Mouse (Mus musculus) liver, embryonic 18 days (tissue): ENCODE measurements around the gene Klc3. TPM values are rescaled to one million over a fixed set of nuclear protein-coding genes. Genes with fewer than 3 reads are reported as not detected.

Source experiments
- polyA plus RNA-seq: library from polyadenylated mRNA; depleted of rRNA; stranded (reverse); fragments of >200 nt; gene quantifications from 2 replicates; pipeline ENCODE4 v1.2.3, GENCODE M21; 2012; rRNA removed

The Klc3 gene
- polyA plus RNA-seq = 0.85 TPM in 2 replicates

DNA sequence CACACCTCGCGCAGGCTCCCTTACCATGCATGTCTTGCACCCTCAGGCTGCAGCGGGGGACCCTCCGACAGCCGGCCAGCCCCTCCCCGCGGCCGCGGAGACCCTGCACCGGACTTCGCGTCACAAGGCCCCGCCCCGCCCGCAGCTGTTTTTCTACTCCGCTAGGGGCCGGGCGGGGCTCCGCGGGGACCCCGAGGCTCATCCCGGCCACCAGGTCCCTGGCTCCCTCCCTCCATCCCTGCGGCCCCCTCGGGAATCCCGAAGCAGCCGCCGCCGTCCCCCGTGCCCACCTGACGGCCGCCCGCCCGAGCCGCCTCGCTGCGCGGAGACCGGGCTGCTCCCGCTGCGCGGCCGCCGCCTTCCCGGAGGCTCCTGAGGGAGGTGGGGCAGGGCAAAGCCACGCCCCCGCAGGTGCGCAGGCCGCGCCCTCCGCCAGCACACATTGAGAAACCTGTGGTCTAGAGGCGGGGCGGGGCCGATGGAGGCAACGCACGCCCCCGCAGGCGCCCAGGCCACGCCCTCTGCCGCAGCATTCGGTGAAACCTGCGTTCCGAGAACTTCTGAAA lies at the start of gene Klc3:
Klc3 (minus strand) TSS at position 374 of the 566 bp plus-strand sequence.

DNA sequence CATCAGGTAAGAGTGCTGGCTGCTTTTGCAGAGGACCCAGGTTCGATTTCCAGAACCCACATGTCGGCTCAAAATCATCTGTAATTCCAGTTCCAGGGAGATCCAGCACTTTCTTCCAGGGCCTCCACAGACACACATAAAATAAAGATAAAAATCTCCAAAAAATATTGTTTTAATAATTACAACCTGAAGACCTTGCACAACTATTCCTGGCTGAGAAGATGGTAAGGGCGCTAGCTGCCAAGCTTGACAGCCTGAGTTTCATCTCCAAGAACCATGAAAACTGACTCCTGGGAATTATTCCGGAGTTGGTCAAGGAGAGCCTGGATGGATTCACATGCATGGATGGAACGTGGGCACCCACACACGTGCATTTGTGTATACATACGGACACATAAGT lies 572 bp upstream of the Klc3 start, which contains the start of gene Ckm:
Ckm (plus strand) TSS at position 301 of the 400 bp plus-strand sequence.

DNA sequence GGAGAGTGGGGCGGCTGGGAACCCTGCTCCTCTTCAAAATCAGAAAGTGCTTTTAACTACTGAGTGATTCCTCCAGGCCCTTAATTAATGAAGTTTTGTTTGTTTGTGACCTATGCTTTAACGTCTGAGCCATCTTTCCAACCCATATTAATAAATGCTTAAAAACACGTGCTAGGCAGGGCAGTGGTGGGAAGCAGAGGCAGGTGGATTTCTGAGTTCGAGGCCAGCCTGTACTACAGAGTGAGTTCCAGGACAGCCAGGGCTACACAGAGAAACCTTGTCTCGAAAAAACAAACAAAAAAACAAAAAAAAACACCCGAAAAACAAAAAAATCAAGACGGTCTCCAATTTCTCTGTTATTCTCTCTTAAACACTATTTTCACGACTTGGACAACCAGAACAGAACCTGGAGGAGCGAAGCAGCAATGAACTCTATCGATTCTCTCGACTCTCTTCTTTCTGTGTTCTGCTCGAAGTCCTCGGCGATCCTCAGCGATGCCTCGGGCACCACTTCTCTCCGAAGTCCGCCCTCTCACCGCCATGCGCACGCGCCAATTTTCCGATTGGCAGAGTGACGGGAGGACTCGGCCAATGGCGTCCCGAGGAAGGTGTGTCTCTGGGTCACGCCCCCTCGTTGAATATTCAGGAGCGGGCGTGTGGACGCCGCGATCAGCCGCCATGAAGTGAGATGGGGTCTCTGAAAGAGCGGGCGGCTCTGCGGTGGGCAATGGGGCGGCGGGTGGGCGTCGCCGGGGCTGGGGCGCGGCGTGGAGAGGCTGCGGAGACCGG lies 22.3 kb downstream of the Klc3 start, which contains the start of gene Ercc2:
Ercc2 (plus strand) TSS at position 634 of the 789 bp plus-strand sequence.

DNA sequence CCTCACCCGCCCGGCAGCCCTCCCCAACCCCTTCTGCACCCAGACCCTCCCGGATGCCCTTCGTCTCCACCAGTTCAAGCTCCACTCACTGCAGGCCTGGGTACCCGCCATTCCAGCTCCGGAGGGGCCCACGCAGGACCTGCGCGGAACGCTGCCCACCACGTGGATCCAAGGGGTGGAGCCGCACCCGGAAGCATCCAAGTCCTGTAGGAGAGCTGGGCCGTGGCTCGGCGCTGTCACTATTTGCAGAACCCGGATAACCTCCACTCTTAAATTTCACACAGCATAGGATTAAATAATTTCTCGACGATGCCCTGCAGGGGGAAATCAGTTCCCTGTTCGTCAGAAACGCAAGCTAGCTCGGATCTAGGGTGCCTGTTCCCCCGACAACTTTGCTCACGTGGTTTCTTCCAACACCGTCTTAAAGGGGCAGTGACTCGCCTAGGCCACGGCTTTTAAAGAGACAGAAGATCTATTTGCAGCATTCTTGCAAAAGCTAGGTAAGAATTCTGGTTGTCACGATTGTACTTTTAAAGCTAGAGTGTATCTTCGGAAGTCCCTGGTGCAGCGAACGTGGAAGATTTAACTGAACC lies 44.5 kb downstream of the Klc3 start, which contains the start of the genes Cd3eap and Ppp1r13l:
Cd3eap (minus strand) TSS at position 185 of the 593 bp plus-strand sequence.
Ppp1r13l (plus strand) TSS at position 451 of the 593 bp plus-strand sequence.

Other genes starting within 250 kb of the Klc3 start
- 1.00 and 2.3 TPM in 2 replicates for gene Gipr, start 238.0 kb downstream of the Klc3 start, polyA plus RNA-seq
- 11.2 and 12.9 TPM in 2 replicates for gene Eml2, start 227.7 kb downstream of the Klc3 start, polyA plus RNA-seq
- 0.94 and 0.97 TPM in 2 replicates for gene Gpr4, start 191.6 kb downstream of the Klc3 start, polyA plus RNA-seq
- 6.5 TPM in 2 replicates for gene Opa3, start 175.8 kb downstream of the Klc3 start, polyA plus RNA-seq
- gene Vasp, start 132.3 kb downstream of the Klc3 start, polyA plus RNA-seq = 46.0 and 54.2 TPM in 2 replicates
- gene Ppm1n, start 124.0 kb downstream of the Klc3 start, polyA plus RNA-seq = 0.06 and 0.12 TPM in 2 replicates
- gene Rtn2, start 121.5 kb downstream of the Klc3 start, polyA plus RNA-seq = 3.1 and 3.7 TPM in 2 replicates
- 0.05 TPM in 2 replicates for gene Fosb, start 94.1 kb downstream of the Klc3 start, polyA plus RNA-seq
- 7.9 and 9.1 TPM in 2 replicates for gene Ercc1, start 59.3 kb downstream of the Klc3 start, polyA plus RNA-seq
- gene Cd3eap, start 44.6 kb downstream of the Klc3 start, polyA plus RNA-seq = 4.4 TPM in 2 replicates
- gene Ppp1r13l, start 44.4 kb downstream of the Klc3 start, polyA plus RNA-seq = 0.73 and 1.9 TPM in 2 replicates
- gene Ercc2, start 22.1 kb downstream of the Klc3 start, polyA plus RNA-seq = 10.3 and 12.5 TPM in 2 replicates
- gene Ckm, start 672 bp upstream of the Klc3 start, polyA plus RNA-seq = 0.31 and 2.5 TPM in 2 replicates
- gene Mark4, start 54.7 kb upstream of the Klc3 start, polyA plus RNA-seq = 4.5 and 4.8 TPM in 2 replicates
- 2.2 and 2.4 TPM in 2 replicates for gene Exoc3l2, start 59.2 kb upstream of the Klc3 start, polyA plus RNA-seq
- 2.2 and 2.5 TPM in 2 replicates for gene Bloc1s3, start 104.3 kb upstream of the Klc3 start, polyA plus RNA-seq
- gene Trappc6a, start 104.3 kb upstream of the Klc3 start, polyA plus RNA-seq = 36.0 and 40.0 TPM in 2 replicates
- 0.02 and 0.06 TPM in 2 replicates for gene Nkpd1, start 113.7 kb upstream of the Klc3 start, polyA plus RNA-seq
- 21.3 and 26.8 TPM in 2 replicates for gene Ppp1r37, start 159.0 kb upstream of the Klc3 start, polyA plus RNA-seq
- gene Zfp296, start 173.2 kb upstream of the Klc3 start, polyA plus RNA-seq = 0.81 and 0.85 TPM in 2 replicates
- 28.8 and 31.3 TPM in 2 replicates for gene Gemin7, start 173.5 kb upstream of the Klc3 start, polyA plus RNA-seq
- gene Clasrp, start 200.4 kb upstream of the Klc3 start, polyA plus RNA-seq = 17.9 and 24.7 TPM in 2 replicates
- gene Relb, start 225.3 kb upstream of the Klc3 start, polyA plus RNA-seq = 2.1 and 2.4 TPM in 2 replicates